In the genomic region with DNA sequence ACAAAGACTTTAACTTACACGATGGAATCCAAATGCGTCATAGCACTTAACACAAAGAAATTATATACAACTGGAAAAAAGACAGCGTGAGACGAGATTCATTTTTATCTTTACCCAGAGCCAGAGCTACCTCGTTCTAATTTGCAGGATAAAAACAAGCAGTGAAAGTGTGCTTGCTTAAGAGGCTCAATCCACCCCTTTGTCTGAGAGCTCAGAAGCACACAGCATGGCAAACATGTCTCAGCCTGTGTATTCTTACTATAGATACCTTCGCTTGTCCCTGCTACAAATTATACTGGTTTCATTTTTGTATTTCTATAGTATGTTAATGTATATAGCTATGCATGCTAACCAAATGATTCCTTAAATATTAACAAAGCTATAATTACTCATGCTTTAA, we compare ENCODE assay signal across 30 mouse cellular contexts.
DNase-seq lines count a peak whose midpoint lies in the region; ATAC-seq lines count a peak whose summit lies in the region.
"Had no signal": no experiment of that assay in that cellular context is flagged by ENCODE, and none has a peak within 500 bp of the region (broad histone marks: within the 10 kb centered on the region; RNA-seq: fewer than 3 reads in every experiment).

No protein-coding gene starts in this region.

- H3K27me3 ChIP-seq in forebrain, embryonic 16.5 days (replicated peaks; ENCODE audit: control insufficient read depth, insufficient read depth, low read length) = no peaks in the 10 kb centered on the region
- H3K27me3 ChIP-seq in forebrain, embryonic 11.5 days (ENCODE audit: control insufficient read depth, insufficient read depth, low read length) = no peaks in the 10 kb centered on the region
- H3K27me3 ChIP-seq in midbrain, embryonic 14.5 days (ENCODE audit: control insufficient read depth, insufficient read depth, low read length) = no peaks in the 10 kb centered on the region
- no peaks in the 10 kb centered on the region for H3K27me3 ChIP-seq in midbrain, embryonic 10.5 days (ENCODE audit: low read depth, poor library complexity, severe bottlenecking)
- no peaks in the 10 kb centered on the region for H3K27me3 ChIP-seq in stomach, embryonic 16.5 days (ENCODE audit: control insufficient read depth, insufficient read depth, low read length)
- H3K27me3 ChIP-seq: CH12.LX; embryonic facial prominence, embryonic 13.5 days; forebrain, embryonic 12.5 days; forebrain, embryonic 15.5 days; heart, embryonic 13.5 days; Patski had no signal

- no peak overlapping the region for H3K27ac ChIP-seq in forebrain, embryonic 16.5 days (ENCODE audit: low read length)
- no peak overlapping the region for H3K27ac ChIP-seq in forebrain, embryonic 11.5 days (ENCODE audit: low read depth, low read length)
- H3K27ac ChIP-seq in midbrain, embryonic 14.5 days (replicated peaks; ENCODE audit: low read depth, low read length) = no peak overlapping the region
- no peak overlapping the region for H3K27ac ChIP-seq in midbrain, embryonic 10.5 days (replicated peaks)
- H3K27ac ChIP-seq in stomach, embryonic 16.5 days (ENCODE audit: low read length) = peak overlapping the region; percentile 45
- H3K27ac ChIP-seq: embryonic facial prominence, embryonic 13.5 days; forebrain, embryonic 12.5 days; forebrain, embryonic 15.5 days; heart, adult 2 months; heart, embryonic 10.5 days; heart, embryonic 13.5 days; hindbrain, embryonic 14.5 days; hindbrain, postnatal 0 days had no signal

- no peaks in the 10 kb centered on the region for H3K9me3 ChIP-seq in forebrain, embryonic 16.5 days (ENCODE audit: control insufficient read depth, low read length)
- H3K9me3 ChIP-seq in forebrain, embryonic 11.5 days (ENCODE audit: control insufficient read depth, low read length) = no peaks in the 10 kb centered on the region
- no peaks in the 10 kb centered on the region for H3K9me3 ChIP-seq in midbrain, embryonic 14.5 days (ENCODE audit: control insufficient read depth, low read length)
- H3K9me3 ChIP-seq in midbrain, embryonic 10.5 days (replicated peaks) = no peaks in the 10 kb centered on the region; the same call in 1 of the 2 replicates
- no peaks in the 10 kb centered on the region for H3K9me3 ChIP-seq in stomach, embryonic 16.5 days (replicated peaks; ENCODE audit: control insufficient read depth, low read length)
- H3K9me3 ChIP-seq: embryonic facial prominence, embryonic 13.5 days; forebrain, embryonic 12.5 days; forebrain, embryonic 15.5 days; G1E; heart, embryonic 10.5 days; heart, embryonic 13.5 days had no signal

- H3K36me3 ChIP-seq in forebrain, embryonic 16.5 days (ENCODE audit: control insufficient read depth, insufficient read depth) = no peaks in the 10 kb centered on the region
- no peaks in the 10 kb centered on the region for H3K36me3 ChIP-seq in forebrain, embryonic 11.5 days (ENCODE audit: control insufficient read depth, insufficient read depth, low read length)
- no peaks in the 10 kb centered on the region for H3K36me3 ChIP-seq in midbrain, embryonic 14.5 days (ENCODE audit: control insufficient read depth, insufficient read depth, low read length)
- no peaks in the 10 kb centered on the region for H3K36me3 ChIP-seq in midbrain, embryonic 10.5 days
- no peaks in the 10 kb centered on the region for H3K36me3 ChIP-seq in stomach, embryonic 16.5 days (ENCODE audit: control insufficient read depth, insufficient read depth, low read length)
- H3K36me3 ChIP-seq: embryonic facial prominence, embryonic 13.5 days; forebrain, embryonic 12.5 days; forebrain, embryonic 15.5 days; G1E; heart, embryonic 10.5 days; heart, embryonic 13.5 days had no signal

- H3K4me1 ChIP-seq in forebrain, embryonic 16.5 days (replicated peaks; ENCODE audit: control insufficient read depth, insufficient read depth, low read length) = peaks cover 4% of the 10 kb centered on the region; the same call in 1 of the 2 replicates
- H3K4me1 ChIP-seq in forebrain, embryonic 11.5 days (replicated peaks; ENCODE audit: control insufficient read depth, insufficient read depth, low read length) = no peaks in the 10 kb centered on the region; the same call in 1 of the 2 replicates
- H3K4me1 ChIP-seq in midbrain, embryonic 14.5 days (ENCODE audit: control insufficient read depth, insufficient read depth, low read length) = no peaks in the 10 kb centered on the region; the same call in 1 of the 2 replicates
- peaks cover 7% of the 10 kb centered on the region for H3K4me1 ChIP-seq in midbrain, embryonic 10.5 days
- H3K4me1 ChIP-seq in stomach, embryonic 16.5 days (ENCODE audit: control insufficient read depth, insufficient read depth, low read length) = peaks cover 3% of the 10 kb centered on the region; the same call in 1 of the 2 replicates

- H3K4me3 ChIP-seq in forebrain, embryonic 16.5 days (replicated peaks; ENCODE audit: low read length) = no peak overlapping the region
- H3K4me3 ChIP-seq in forebrain, embryonic 11.5 days (ENCODE audit: low read depth, low read length) = no peak overlapping the region
- H3K4me3 ChIP-seq in midbrain, embryonic 14.5 days (replicated peaks; ENCODE audit: low read depth, low read length) = no peak overlapping the region
- no peak overlapping the region for H3K4me3 ChIP-seq in midbrain, embryonic 10.5 days
- H3K4me3 ChIP-seq in stomach, embryonic 16.5 days (replicated peaks; ENCODE audit: low read length) = no peak overlapping the region
- H3K4me3 ChIP-seq: embryonic facial prominence, embryonic 13.5 days; forebrain, embryonic 12.5 days; forebrain, embryonic 15.5 days; heart, adult 2 months; heart, embryonic 10.5 days; heart, embryonic 13.5 days had no signal

- no peak overlapping the region for H3K4me2 ChIP-seq in forebrain, embryonic 16.5 days (ENCODE audit: low read length)
- H3K4me2 ChIP-seq in forebrain, embryonic 11.5 days (ENCODE audit: low read depth, low read length, severe bottlenecking) = no peak overlapping the region
- no peak overlapping the region for H3K4me2 ChIP-seq in midbrain, embryonic 14.5 days (ENCODE audit: low read length)
- H3K4me2 ChIP-seq in stomach, embryonic 16.5 days (ENCODE audit: low read depth, low read length) = no peak overlapping the region
- H3K4me2 ChIP-seq: embryonic facial prominence, embryonic 13.5 days; forebrain, embryonic 12.5 days; forebrain, embryonic 15.5 days; heart, embryonic 13.5 days; hindbrain, embryonic 14.5 days had no signal

- no peak overlapping the region for H3K9ac ChIP-seq in forebrain, embryonic 16.5 days (replicated peaks; ENCODE audit: low read depth, low read length)
- no peak overlapping the region for H3K9ac ChIP-seq in forebrain, embryonic 11.5 days (ENCODE audit: low read length)
- H3K9ac ChIP-seq in midbrain, embryonic 14.5 days (replicated peaks; ENCODE audit: low read length) = no peak overlapping the region
- no peak overlapping the region for H3K9ac ChIP-seq in stomach, embryonic 16.5 days (ENCODE audit: low read length)
- H3K9ac ChIP-seq: embryonic facial prominence, embryonic 13.5 days; forebrain, embryonic 12.5 days; forebrain, embryonic 15.5 days; heart, embryonic 13.5 days; hindbrain, embryonic 14.5 days had no signal

- no peak for DNase-seq in forebrain, embryonic 11.5 days (ENCODE audit: low spot score)
- DNase-seq in midbrain, embryonic 14.5 days = peak; percentile 34
- no peak for DNase-seq in midbrain, embryonic 10.5 days (ENCODE audit: low spot score)
- DNase-seq: adrenal gland, postnatal 10 days; adrenal gland, postnatal 36 days; B cell, adult 2 months; cerebellum, adult 11 months; cerebellum, adult 2 months; cerebellum, adult 9-11 months; cerebellum, postnatal 25 days; gastrocnemius, postnatal 10 days; gastrocnemius, postnatal 36 days; heart, adult 2 months; heart, postnatal 14 days; heart, postnatal 4 days had no signal

- peak; percentile 26; the same call in 1 of the 2 replicates for ATAC-seq in forebrain, embryonic 16.5 days
- no peak for ATAC-seq in forebrain, embryonic 11.5 days (replicated peaks; ENCODE audit: low FRiP score)
- ATAC-seq in midbrain, embryonic 14.5 days (ENCODE audit: low FRiP score, low TSS enrichment) = no peak
- ATAC-seq in stomach, embryonic 16.5 days (ENCODE audit: insufficient read depth, low FRiP score) = no peak
- ATAC-seq in megakaryocyte-erythroid progenitor cell, adult 5-6 weeks (replicated peaks; ENCODE audit: low FRiP score, low TSS enrichment, poor library complexity, severe bottlenecking) = no peak
- ATAC-seq: forebrain, embryonic 15.5 days; hindbrain, postnatal 0 days; inflammation-experienced regulatory T-cells, adult 6 months; intestine, embryonic 16.5 days; Patski had no signal

- 66% methylated on average over 6 of the region's 6 CpGs for WGBS in forebrain, embryonic 16.5 days
- 82% methylated on average over 6 of the region's 6 CpGs for WGBS in forebrain, embryonic 11.5 days
- WGBS in midbrain, embryonic 14.5 days = 68% methylated on average over 6 of the region's 6 CpGs
- WGBS in midbrain, embryonic 10.5 days = 83% methylated on average over 6 of the region's 6 CpGs
- 73% methylated on average over 6 of the region's 6 CpGs for WGBS in stomach, embryonic 16.5 days
